Mouse (Mus musculus) pancreas, adult 10 weeks (tissue): Measurements from ENCODE around the gene Lrrc4. TPM values are rescaled to one million over a fixed set of nuclear protein-coding genes. Genes with fewer than 3 reads are reported as not detected.

Experiments used
- polyA plus RNA-seq: library from polyadenylated mRNA; stranded (reverse); fragments of 350-450 nt; fragmentation: Illumina TruSeq; extraction: RNeasy Lipid Tissue Mini Kit (QIAGEN cat#74804); gene quantifications from one replicate; pipeline ENCODE4 v1.2.3, GENCODE M21; 2015; ENCODE audit warnings: low read depth, low replicate concordance; ENCODE audit not compliant: insufficient read depth

Gene Lrrc4
- polyA plus RNA-seq: not detected

GRCm38 (mm10) chr6:28831011-28831853 lies at the start of gene Lrrc4:
TSS of gene Lrrc4 (minus strand) at chr6:28831747.

Other genes starting within 250 kb of the Lrrc4 start
- gene Lep, start 228.5 kb upstream of the Lrrc4 start, polyA plus RNA-seq: 1.9 TPM